Mouse (Mus musculus) telencephalon, adult 2 months (tissue): Measurements from ENCODE around the gene Fancc.
A peak's percentile ranks its signal among the peaks of the same experiment; 100 is the strongest.
"Not testable (repeated sequence)": the region's sequence is repeated elsewhere in the genome, so short reads cannot be mapped to it uniquely, and the experiment has no call there.

ENCODE experiments used
- DNase-seq: peaks from one replicate; pipeline ENCODE4 v3.0.0-alpha.2; 2011; ENCODE audit warnings: low read depth, low spot score

Gene Fancc

GRCm38 (mm10) chr13:63319814-63320213 is 177.3 kb downstream of the Fancc start:
- DNase-seq, result no peak

DNA sequence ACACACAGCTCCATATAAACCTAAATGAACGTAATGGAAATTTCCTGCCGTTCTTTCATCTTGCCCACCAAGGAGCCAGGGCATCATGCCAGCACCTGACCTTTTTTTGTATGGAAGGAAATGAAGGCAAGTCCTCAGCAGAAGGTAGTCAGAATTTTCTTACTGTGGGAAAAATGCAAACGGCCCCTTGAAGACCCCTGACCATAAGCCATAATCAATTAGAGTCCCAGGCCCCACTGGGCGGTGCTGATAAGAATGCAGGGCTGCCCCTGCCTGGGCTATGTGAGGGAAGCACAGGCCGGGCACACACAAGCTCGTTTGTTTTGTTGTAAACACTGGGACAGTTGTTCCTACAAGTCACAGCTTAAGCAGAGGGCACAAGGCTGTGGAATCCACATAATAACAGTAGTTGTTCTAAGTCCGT is 179.4 kb downstream of the Fancc start:
- DNase-seq, result peak; percentile 73

GRCm38 (mm10) chr13:63316407-63316806 is 180.7 kb downstream of the Fancc start:
- no peak for DNase-seq

GRCm38 (mm10) chr13:63315777-63316176 is 181.3 kb downstream of the Fancc start:
- DNase-seq, result no peak

DNA sequence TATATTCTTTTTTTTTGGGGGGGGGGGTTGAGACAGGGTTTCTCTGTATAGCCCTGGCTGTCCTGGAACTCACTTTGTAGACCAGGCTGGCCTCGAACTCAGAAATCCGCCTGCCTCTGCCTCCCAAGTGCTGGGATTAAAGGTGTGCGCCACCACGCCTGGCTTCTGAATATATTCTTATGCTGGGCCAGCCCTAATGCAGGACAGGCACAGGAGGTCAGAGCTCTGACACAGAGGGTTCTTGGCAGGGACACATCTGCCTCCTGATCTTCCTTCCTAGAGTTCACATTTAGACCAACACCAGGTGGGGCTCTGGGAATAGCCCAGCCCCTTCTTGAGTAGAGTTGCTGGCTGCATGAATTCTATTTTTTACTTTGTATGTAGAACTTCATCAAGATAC is 182.0 kb downstream of the Fancc start:
- DNase-seq, result not testable (repeated sequence)

- DNase-seq, result no peak
Observed at GRCm38 (mm10) chr13:63314608-63314920, 182.5 kb downstream of the Fancc start.

DNA sequence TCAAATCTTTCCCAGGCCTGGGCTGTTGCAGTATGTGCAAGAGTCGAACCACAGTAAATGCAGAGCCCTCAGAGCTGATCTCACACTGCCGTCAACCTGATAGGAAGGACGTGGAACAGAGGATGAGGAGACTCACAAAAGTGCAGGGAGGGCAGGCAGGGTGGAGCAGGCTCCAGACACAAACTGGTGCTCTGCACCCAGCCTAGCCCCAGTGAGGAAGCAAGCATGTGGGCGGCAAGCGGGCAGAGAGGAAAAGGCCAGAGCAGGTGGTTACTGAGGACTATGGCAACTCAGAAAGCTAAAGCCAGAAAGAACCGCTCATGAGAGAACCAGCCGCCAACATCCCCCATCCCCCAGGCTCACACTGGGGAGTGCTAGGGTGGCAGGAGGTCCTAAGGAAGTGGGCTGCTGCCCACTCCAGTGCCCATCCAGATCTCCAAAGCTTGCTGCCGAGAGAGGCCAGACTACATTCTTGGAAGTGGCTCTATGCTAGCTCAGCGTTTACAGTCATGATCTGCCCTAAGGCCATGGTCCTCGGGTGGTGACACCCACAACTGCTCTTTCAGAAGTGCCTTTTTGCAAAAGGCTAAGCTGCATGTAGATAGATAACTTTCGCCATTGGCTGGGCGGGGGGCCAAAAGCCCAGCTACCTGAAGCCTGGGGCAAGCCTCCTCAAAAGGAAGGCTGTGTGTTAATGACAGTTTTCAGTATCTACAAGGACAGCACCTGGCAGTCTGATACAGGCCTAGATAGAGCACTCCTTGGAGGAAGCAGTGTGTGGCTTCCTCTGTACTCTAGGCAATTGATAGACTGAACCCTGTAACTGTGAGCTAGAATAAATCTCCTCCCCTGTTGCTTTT is 183.1 kb downstream of the Fancc start:
- no peak for DNase-seq

GRCm38 (mm10) chr13:63313247-63313646 is 183.8 kb downstream of the Fancc start:
- no peak for DNase-seq

DNA sequence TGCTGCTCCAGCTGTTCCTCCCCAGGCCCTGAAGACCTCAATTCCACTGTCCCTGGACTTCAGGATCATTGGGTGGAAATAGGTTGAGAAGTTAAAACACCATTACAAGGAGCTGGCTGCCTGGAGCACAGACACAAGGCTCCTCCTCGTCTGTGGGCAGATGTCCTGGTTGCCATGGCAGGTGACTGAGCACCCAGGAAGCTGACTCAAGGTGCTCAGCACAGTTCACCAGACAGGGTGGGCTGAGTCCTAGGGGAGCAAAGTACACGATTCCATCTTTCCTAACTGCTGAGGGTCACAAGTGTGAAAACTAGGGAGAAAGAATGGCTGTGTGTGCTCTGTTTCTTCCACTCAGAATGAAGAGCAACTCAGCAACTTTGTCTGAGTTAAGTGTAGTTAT is 185.9 kb downstream of the Fancc start:
- no peak for DNase-seq

DNA sequence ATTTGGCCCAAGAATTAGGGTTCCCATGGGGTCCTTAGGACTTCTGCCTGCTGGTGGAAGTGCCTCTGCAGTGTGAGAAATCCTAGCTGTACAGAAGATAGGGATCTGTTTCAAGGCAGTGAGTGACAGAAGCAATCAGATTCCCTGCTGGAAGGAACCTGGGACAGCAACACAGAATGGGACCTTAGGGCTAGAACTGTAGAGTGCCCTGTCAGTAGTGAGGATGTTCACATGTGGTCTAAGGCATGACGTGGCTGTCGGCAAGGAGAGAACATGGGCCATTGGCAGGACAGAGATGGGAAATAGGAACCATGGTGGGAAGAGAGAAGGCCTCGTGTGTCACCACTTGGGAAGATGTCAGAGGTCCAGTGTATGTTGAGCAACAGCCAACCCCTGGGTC is 187.5 kb downstream of the Fancc start:
- no peak for DNase-seq

- DNase-seq, result peak; percentile 63
Observed at GRCm38 (mm10) chr13:63306768-63307167, 190.3 kb downstream of the Fancc start.

DNA sequence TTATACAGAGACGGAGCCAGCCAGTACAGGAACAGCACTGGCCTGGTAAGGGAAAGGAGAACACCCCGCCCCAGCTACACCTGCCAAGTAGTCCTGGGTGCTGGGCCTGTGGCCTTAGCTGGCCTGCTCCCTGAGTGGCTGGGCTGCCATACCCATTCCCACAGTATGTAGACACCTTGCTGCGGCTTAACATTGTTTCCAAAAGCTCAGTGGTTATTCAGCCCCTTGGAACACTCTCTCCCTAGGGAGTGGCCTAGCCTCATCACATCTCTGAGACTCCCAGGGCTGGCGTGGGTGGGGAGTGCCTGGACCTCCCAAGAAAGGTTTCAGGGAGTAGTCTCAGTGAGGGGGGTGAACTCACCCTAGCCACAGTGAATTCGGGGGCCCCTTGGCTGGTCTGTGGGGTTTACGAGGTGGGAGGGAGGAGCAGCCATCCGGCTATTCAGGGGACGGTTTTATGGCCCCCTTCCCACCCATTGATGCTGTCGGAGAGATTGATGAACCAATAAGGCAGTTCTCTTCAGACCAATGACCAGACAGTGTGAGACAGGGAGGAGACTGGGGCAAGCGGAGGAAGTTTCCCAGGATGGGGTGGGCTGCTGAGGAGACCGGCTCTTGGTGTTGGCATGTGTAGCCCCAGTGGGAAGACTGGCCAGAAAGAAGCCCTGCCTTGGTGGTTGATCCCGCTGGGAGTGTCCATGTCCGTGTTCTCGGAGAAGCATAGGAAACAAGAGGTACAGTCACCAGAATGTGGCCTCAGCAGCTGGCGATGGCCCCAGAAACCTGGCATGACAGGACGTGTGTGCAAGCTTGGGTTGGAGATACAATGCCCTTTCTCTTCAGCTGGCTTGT is 191.7 kb downstream of the Fancc start:
- no peak for DNase-seq

DNA sequence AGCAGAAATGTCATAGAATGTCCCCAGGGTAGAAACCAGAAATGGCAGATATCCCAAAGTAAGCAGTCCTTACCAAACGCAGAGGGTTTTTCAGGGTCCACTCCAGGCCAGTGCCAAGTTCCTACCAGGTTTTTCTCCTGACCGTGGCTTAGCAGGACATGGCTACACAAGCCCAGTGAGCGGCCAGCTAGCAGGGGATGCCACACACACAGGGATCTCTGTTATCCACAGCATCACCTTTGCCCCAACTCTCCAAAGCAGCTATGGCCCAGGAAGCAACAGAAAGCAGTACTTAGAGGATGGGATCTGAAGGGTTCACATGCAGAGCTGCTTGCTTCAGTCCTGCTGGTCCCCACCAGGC is 192.3 kb downstream of the Fancc start:
- DNase-seq, result no peak

DNA sequence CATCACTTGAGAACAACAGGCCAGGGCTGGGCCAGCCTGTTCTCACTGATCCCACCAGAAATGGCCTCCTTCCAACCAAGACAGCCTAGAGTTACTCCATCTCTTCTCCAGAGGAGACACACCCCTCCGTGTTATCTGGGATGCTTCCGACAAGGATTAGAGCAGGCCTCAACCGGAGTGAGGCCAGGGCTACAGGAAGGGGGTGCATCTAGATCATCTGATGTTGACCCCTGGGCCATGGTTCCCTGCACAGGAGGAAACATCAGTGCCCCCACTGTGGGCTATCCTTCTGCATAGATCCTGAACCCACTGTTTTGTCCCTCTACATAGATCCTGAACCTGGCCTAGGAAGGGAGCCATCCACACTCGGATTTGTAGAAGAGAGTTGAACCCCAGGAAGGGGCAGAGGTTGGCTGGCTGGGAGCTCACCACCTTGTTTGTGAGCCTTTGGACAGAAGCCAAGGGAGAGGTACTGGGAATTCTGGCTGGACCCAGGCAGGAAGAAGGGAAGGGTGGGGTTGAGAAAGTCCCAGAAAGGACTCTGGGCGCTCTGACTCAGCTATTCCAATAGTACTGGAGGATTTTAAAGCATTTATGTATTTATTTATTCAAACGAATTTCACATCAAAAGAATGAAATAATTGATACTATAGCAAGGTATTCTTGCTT is 192.8 kb downstream of the Fancc start:
- DNase-seq, result no peak

DNA sequence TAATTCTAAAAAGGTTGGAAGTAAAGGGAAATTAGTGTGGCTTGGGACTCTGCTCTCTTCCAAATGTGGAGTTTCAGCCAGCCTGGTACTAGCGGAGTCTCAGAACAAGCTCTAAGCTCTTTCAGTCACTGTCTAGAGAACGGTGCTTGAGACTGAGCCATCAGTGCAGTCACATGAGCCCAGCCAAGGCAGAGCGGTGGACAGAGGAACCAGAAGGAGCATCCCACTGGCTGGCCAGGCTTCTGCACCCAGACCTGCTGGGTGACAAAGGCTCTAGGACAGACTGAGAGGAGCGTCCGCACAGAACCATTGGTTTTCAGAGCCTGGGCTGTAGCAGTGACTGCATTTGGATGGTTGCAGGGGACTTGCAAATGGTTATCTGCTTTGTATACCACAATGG is 194.7 kb downstream of the Fancc start:
- no peak for DNase-seq

DNA sequence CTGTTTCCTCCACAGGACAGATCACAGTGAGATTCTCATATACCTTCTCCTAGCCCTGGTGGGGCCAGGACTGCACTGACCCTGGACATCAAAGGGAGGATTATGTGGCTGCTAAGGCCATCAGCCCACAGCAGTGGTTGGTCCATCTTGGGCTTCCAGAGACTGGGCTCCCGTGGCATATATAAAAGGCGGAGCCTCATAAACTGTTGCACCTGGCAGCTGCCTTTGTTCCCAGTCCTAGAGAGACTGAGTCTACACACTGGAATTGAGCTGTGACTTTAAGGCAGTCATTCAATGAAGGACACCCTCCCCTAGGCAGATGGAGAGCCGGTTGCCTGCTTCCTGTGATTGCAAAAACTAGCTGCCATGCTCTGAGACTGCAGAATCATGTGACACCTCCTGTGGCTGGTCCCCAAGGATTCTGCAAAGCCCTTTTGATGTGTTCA is 195.3 kb downstream of the Fancc start:
- DNase-seq, result no peak

DNA sequence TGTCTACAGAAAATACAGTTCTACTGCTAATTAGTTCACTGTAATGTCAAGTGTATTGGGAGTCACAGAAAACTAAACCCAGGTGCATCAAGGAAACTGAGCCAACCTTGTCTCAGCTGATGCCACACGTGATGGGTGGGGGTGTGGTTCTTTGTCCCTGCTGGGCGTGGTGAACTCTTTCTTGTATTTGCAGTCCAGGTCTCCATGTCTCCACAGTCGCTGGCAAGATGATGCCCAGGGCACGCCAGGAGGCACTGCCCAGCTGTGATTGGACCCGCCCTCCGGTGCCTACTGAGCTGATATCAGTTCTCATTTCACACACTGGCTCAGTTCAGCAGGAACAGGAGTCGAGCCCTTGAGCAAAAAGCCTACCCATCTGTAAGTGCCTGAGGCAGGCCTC is 196.1 kb downstream of the Fancc start:
- DNase-seq, result no peak

DNA sequence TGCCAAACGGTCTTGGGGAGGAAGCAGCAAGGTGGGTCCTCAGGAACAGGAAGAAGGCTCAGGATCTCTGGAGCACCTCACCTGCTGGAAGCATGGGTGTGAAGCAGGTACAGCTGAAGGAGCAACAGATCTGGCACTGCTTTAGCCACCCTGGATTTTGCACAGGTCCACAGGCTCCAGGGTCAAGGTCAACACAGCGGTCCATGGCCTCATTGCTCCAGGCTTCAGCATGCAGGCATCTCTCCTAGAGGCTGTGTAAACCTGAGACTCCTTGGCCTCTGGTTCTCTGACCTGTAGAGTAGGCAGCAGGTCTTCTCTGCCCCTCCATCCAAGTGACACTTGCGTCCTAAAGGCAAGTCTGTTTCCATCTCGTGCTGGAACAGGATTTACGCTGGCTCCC is 198.1 kb downstream of the Fancc start:
- no peak for DNase-seq

DNA sequence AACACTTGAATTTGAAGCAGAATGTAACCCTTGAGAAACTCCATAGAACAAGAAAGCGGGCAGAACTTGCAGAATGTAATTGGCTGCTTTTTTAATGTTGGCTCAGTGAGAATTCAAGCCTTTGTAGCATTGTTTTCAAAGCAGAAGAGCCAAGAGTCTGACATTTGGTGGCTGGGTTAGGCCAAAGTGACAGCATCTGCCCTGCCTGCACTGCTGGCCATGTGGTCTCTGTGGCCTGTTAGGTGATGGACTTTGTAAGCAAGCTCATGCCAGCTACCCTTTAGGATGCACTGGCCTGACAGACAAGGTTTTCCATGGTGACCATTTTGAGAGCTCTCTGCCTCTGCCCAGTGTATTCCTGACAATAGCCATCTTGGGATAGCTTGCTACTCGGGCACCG is 199.1 kb downstream of the Fancc start:
- no peak for DNase-seq

DNA sequence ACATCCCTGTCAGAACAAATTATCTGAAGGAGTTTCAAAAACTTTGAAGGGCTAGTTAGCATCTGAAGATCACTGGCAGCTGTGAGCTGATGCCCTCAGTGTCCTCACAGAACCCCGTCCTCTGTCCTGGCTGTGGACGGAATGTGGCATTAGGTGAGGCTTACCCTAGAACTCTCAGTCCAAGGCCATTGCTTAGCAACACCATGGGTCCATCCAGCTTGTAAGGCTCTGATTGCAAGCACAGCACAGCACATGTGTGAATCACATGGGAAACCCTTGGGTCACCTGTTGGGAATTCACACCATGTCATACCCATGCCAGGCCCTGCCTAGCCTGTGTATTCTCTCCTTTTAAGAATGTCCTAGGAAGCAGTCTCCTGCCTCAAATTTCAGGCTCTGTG is 200.1 kb downstream of the Fancc start:
- no peak for DNase-seq

- DNase-seq, result no peak
Observed at GRCm38 (mm10) chr13:63296300-63296699, 200.8 kb downstream of the Fancc start.
